Mouse (Mus musculus) liver, adult 2 months (tissue): Measurements from ENCODE around the gene Rdm1.

ENCODE experiments used
- CTCF ChIP-seq: fragments of 200-500 bp; IDR thresholded peaks from 2 replicates; pipeline ENCODE4 v1.5.1; 2011; ENCODE audit warnings: low read depth, low read length, control low read depth
- POLR2A ChIP-seq: fragments of 200-500 bp; IDR thresholded peaks from 2 replicates; pipeline ENCODE4 v1.6.1; 2011; ENCODE audit warnings: low read length, control low read depth; ENCODE audit not compliant: insufficient read depth; ENCODE audit errors: extremely low read depth

GRCm38 (mm10) chr11:101626649-101626994 lies 373 bp upstream of the Rdm1 start:
- TF ChIP-seq CTCF (no peak), POLR2A (no peak)
